Mouse (Mus musculus): ENCODE results near the gene Olfr635.
"Not testable (repeated sequence)": the region's sequence is repeated elsewhere in the genome, so short reads cannot be mapped to it uniquely, and the experiment has no call there.

DNA sequence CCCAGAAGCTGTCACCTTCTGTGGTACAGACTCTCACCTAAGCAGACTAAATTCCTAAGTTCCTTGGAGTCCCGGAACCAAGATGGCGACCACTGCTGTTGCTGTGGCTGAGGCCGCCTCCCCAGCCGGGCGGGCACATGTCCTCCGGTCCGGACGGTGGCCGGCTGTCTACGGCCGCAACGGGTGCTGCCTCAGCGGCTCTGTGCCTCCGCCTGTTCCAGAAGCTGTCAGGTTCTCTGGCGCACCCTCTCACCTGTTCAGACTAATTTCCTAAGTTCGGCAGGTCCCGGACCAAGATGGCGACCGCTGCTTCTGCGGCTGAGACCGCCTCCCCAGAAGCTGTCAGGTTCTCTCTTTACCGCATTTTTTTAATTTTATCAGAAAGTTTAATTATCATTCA is 4.1 kb upstream of the Olfr635 start:
- TF ChIP-seq CTCF (IDR thresholded peaks at IDR 0.05; ENCODE audit: low read depth); EP300 (optimal IDR thresholded peaks at IDR 0.05): not testable (repeated sequence)
